27 mouse cellular contexts compared by ENCODE assay signal in genomic region chr19:22070246-22071030, GRCm38 (mm10).
DNase-seq lines count a peak whose midpoint lies in the region; ATAC-seq and TF ChIP-seq lines count a peak whose summit lies in the region.
"Had no signal": no experiment of that assay in that cellular context is flagged by ENCODE, and none has a peak within 500 bp of the region (broad histone marks: within the 10 kb centered on the region; RNA-seq: fewer than 3 reads in every experiment).

No protein-coding gene starts in this region.

- H3K9ac ChIP-seq in forebrain, postnatal 0 days: no peak overlapping the region
- H3K9ac ChIP-seq in forebrain, embryonic 14.5 days (ENCODE audit: low read length): no peak overlapping the region
- no peak overlapping the region for H3K9ac ChIP-seq in embryonic facial prominence, embryonic 15.5 days
- H3K9ac ChIP-seq: embryonic facial prominence, embryonic 13.5 days; forebrain, embryonic 15.5 days; heart, embryonic 13.5 days; hindbrain, embryonic 15.5 days; intestine, embryonic 15.5 days had no signal

- no peak for TF ChIP-seq CTCF in forebrain, postnatal 0 days (IDR thresholded peaks at IDR 0.05; ENCODE audit: low read depth)

- no peak for ATAC-seq in cerebellum, adult (ENCODE audit: insufficient number of reproducible peaks, low FRiP score, low TSS enrichment)
- peak; percentile 18; the same call in 1 of the 2 replicates for ATAC-seq in forebrain, postnatal 0 days
- no peak for ATAC-seq in forebrain, embryonic 14.5 days
- no peak for ATAC-seq in embryonic facial prominence, embryonic 15.5 days (ENCODE audit: insufficient number of reproducible peaks, low FRiP score, low TSS enrichment, low read depth)
- ATAC-seq: forebrain, embryonic 15.5 days; intestine, embryonic 15.5 days; Patski had no signal

- H3K9me3 ChIP-seq in forebrain, postnatal 0 days (ENCODE audit: low read length): no peaks in the 10 kb centered on the region
- H3K9me3 ChIP-seq in forebrain, embryonic 14.5 days (replicated peaks; ENCODE audit: control insufficient read depth, low read length): no peaks in the 10 kb centered on the region
- H3K9me3 ChIP-seq in embryonic facial prominence, embryonic 15.5 days (replicated peaks): no peaks in the 10 kb centered on the region
- H3K9me3 ChIP-seq: embryonic facial prominence, embryonic 13.5 days; forebrain, embryonic 15.5 days; G1E; heart, embryonic 10.5 days; heart, embryonic 13.5 days; hindbrain, embryonic 15.5 days; intestine, embryonic 15.5 days had no signal

- intact Hi-C loops in left cerebral cortex, postnatal 4 days (cut with DNase I): no loop called here

- H3K4me3 ChIP-seq in forebrain, postnatal 0 days (ENCODE audit: low read depth, low read length): no peak overlapping the region
- no peak overlapping the region for H3K4me3 ChIP-seq in forebrain, embryonic 14.5 days (ENCODE audit: low read depth, low read length)
- no peak overlapping the region for H3K4me3 ChIP-seq in embryonic facial prominence, embryonic 15.5 days (replicated peaks)
- H3K4me3 ChIP-seq: embryonic facial prominence, embryonic 13.5 days; forebrain, embryonic 15.5 days; heart, adult 2 months; heart, embryonic 10.5 days; heart, embryonic 13.5 days; hindbrain, embryonic 15.5 days; intestine, embryonic 15.5 days had no signal

- peak; percentile 22 to 64 for DNase-seq in cerebellum, postnatal 14 days
- peak; percentile 20 for DNase-seq in forebrain, postnatal 0 days
- DNase-seq in forebrain, embryonic 14.5 days (ENCODE audit: low spot score): no peak
- peak; percentile 34 for DNase-seq in left cerebral cortex, postnatal 4 days
- no peak for DNase-seq in left cerebral cortex, adult 8-10 months (ENCODE audit: low spot score in 2 of 2)
- DNase-seq: adrenal gland, postnatal 10 days; adrenal gland, postnatal 36 days; B cell, adult 2 months; cerebellum, adult 18-20 months; cerebellum, adult 9-10 months; gastrocnemius, postnatal 10 days; gastrocnemius, postnatal 36 days; heart, adult 2 months; heart, postnatal 14 days; heart, postnatal 4 days; kidney, adult 11 months had no signal

- H3K36me3 ChIP-seq in forebrain, postnatal 0 days (ENCODE audit: insufficient read depth): no peaks in the 10 kb centered on the region
- H3K36me3 ChIP-seq in forebrain, embryonic 14.5 days (ENCODE audit: control insufficient read depth, insufficient read depth, low read length): no peaks in the 10 kb centered on the region
- H3K36me3 ChIP-seq in embryonic facial prominence, embryonic 15.5 days: no peaks in the 10 kb centered on the region
- H3K36me3 ChIP-seq: embryonic facial prominence, embryonic 13.5 days; forebrain, embryonic 15.5 days; G1E; heart, embryonic 10.5 days; heart, embryonic 13.5 days; hindbrain, embryonic 15.5 days; intestine, embryonic 15.5 days had no signal

- WGBS in forebrain, postnatal 0 days: 58% methylated on average over 15 of the region's 15 CpGs
- WGBS in forebrain, embryonic 14.5 days: 78% methylated on average over 15 of the region's 15 CpGs
- WGBS in embryonic facial prominence, embryonic 15.5 days: 65% methylated on average over 15 of the region's 15 CpGs

- H3K4me1 ChIP-seq in forebrain, postnatal 0 days (ENCODE audit: insufficient read depth): no peaks in the 10 kb centered on the region; the same call in 1 of the 2 replicates
- no peaks in the 10 kb centered on the region for H3K4me1 ChIP-seq in forebrain, embryonic 14.5 days (ENCODE audit: control insufficient read depth, insufficient read depth, low read length)
- no peaks in the 10 kb centered on the region for H3K4me1 ChIP-seq in embryonic facial prominence, embryonic 15.5 days
- H3K4me1 ChIP-seq: embryonic facial prominence, embryonic 13.5 days; heart, embryonic 10.5 days; hindbrain, embryonic 15.5 days; intestine, embryonic 15.5 days had no signal

- H3K27ac ChIP-seq in forebrain, postnatal 0 days (ENCODE audit: low read depth, low read length): no peak overlapping the region
- no peak overlapping the region for H3K27ac ChIP-seq in forebrain, embryonic 14.5 days (ENCODE audit: low read depth, low read length)
- H3K27ac ChIP-seq in embryonic facial prominence, embryonic 15.5 days (replicated peaks): 0 out of 2 replicates have a peak overlapping the region, but pooled peaks have one; percentile 34
- H3K27ac ChIP-seq: embryonic facial prominence, embryonic 13.5 days; forebrain, embryonic 15.5 days; heart, adult 2 months; heart, embryonic 10.5 days; heart, embryonic 13.5 days; hindbrain, embryonic 15.5 days; intestine, embryonic 15.5 days had no signal

- no peaks in the 10 kb centered on the region for H3K27me3 ChIP-seq in forebrain, postnatal 0 days (ENCODE audit: insufficient read depth, low read length)
- no peaks in the 10 kb centered on the region for H3K27me3 ChIP-seq in forebrain, embryonic 14.5 days (replicated peaks; ENCODE audit: control insufficient read depth, insufficient read depth, low read length)
- no peaks in the 10 kb centered on the region for H3K27me3 ChIP-seq in embryonic facial prominence, embryonic 15.5 days
- H3K27me3 ChIP-seq: CH12.LX; embryonic facial prominence, embryonic 13.5 days; forebrain, embryonic 15.5 days; heart, embryonic 13.5 days; hindbrain, embryonic 15.5 days; intestine, embryonic 15.5 days had no signal

- H3K4me2 ChIP-seq in forebrain, postnatal 0 days (ENCODE audit: low read depth): no peak overlapping the region
- H3K4me2 ChIP-seq in forebrain, embryonic 14.5 days (ENCODE audit: low read length): no peak overlapping the region
- no peak overlapping the region for H3K4me2 ChIP-seq in embryonic facial prominence, embryonic 15.5 days (replicated peaks)
- H3K4me2 ChIP-seq: embryonic facial prominence, embryonic 13.5 days; forebrain, embryonic 15.5 days; heart, embryonic 13.5 days; hindbrain, embryonic 15.5 days; intestine, embryonic 15.5 days had no signal

Comparison
In these comparisons a context has a peak if more than half of its experiments do, and no peak if none do; other contexts are left out.
1. DNase-seq: peak in cerebellum, postnatal 14 days (2 of 2), forebrain, postnatal 0 days (single experiment) and left cerebral cortex, postnatal 4 days (single experiment); none in forebrain, embryonic 14.5 days (single experiment) and left cerebral cortex, adult 8-10 months (0 of 2).